Mouse (Mus musculus) cerebellum, adult 2 months (tissue): ENCODE measurements around the gene Rprd1b.

ENCODE experiments used
- CTCF ChIP-seq: fragments of 200-500 bp; IDR thresholded peaks from 2 replicates; pipeline ENCODE4 v1.5.1; 2011; ENCODE audit warnings: low read depth, mild to moderate bottlenecking, control low read depth, low read length, moderate library complexity, borderline replicate concordance; ENCODE audit not compliant: insufficient read depth
- POLR2A ChIP-seq: fragments of 200-500 bp; IDR thresholded peaks from 2 replicates; pipeline ENCODE4 v1.6.1; 2011; ENCODE audit warnings: low read length, control low read depth, borderline replicate concordance; ENCODE audit not compliant: insufficient read depth

DNA sequence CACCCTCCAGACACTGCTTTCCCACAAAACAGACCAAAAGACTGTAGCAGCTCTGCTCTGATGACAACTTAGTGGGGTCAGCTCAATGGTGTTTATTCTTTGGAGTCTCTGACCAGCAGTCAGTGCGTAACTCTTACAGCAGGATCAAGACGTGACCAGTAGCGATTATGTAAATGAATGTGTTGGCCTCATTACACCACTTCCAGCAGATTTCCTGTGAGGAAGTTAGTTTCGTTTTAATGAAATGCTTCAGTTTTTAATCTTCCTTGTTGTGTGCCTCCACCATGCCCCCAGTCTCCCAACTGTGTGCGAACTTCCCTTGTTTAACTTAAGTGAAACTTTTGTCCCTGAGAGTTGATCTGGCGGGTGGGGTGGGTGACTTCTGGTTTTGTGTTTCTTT, 48.4 kb downstream of the Rprd1b start:
- TF ChIP-seq CTCF (no peak), POLR2A (no peak)
